Mouse (Mus musculus) testis, adult 2 months (tissue): ENCODE results near the gene Gbx1.
"Not testable (repeated sequence)": the region's sequence is repeated elsewhere in the genome, so short reads cannot be mapped to it uniquely, and the experiment has no call there.

ENCODE experiments used
- CTCF ChIP-seq: fragments of 200-500 bp; IDR thresholded peaks from 2 replicates; pipeline ENCODE4 v1.5.1; 2012; ENCODE audit warnings: low read depth, mild to moderate bottlenecking, inconsistent platforms, low read length, moderate library complexity; ENCODE audit not compliant: control insufficient read depth, insufficient read depth, insufficient replicate concordance
- POLR2A ChIP-seq: fragments of 200-500 bp; IDR thresholded peaks from 2 replicates; pipeline ENCODE4 v1.6.1; 2012; ENCODE audit warnings: low read depth, mild to moderate bottlenecking, inconsistent platforms, low read length, moderate library complexity; ENCODE audit not compliant: control insufficient read depth

GRCm38 (mm10) chr5:24555335-24555734 lies 28.3 kb upstream of the Gbx1 start:
- TF ChIP-seq POLR2A, CTCF: not testable (repeated sequence)
